Mouse (Mus musculus): ENCODE data around the gene Bcat1. TPM values are rescaled to one million over a fixed set of nuclear protein-coding genes. Genes with fewer than 3 reads are reported as not detected.

The Bcat1 gene
- total and polyA plus RNA-seq, 2 experiments from 2014 or later, result 57.0 to 96.8 TPM

- no peak for DNase-seq (ENCODE audit: low spot score)
- H3K27me3 ChIP-seq (ENCODE audit: insufficient read depth, low read length), result no peaks in the 10 kb centered on the region
- no peak overlapping the region for H3K4me2 ChIP-seq (ENCODE audit: low read depth, low read length, poor library complexity, severe bottlenecking)
- no peak overlapping the region for H3K9ac ChIP-seq (replicated peaks; ENCODE audit: low read length, poor library complexity, severe bottlenecking)
- H3K36me3 ChIP-seq (ENCODE audit: insufficient read depth, low read length), result no peaks in the 10 kb centered on the region
- H3K4me3 ChIP-seq (ENCODE audit: low read depth, low read length), result no peak overlapping the region
- WGBS, result 83% methylated on average over 4 of the region's 4 CpGs
- H3K9me3 ChIP-seq (ENCODE audit: low read length), result no peaks in the 10 kb centered on the region
- no peak overlapping the region for H3K27ac ChIP-seq (ENCODE audit: low read depth, low read length)
- no peaks in the 10 kb centered on the region for H3K4me1 ChIP-seq (ENCODE audit: insufficient read depth, low read length)
- no peak for TF ChIP-seq CTCF (IDR thresholded peaks at IDR 0.05)
- ATAC-seq (ENCODE audit: low FRiP score), result no peak
Observed at GRCm38 (mm10) chr6:145065301-145065845, 10.6 kb downstream of the Bcat1 start.

- TF ChIP-seq CTCF (IDR thresholded peaks at IDR 0.05), result no peak
- DNase-seq (ENCODE audit: low spot score) (no peak), ATAC-seq (ENCODE audit: low FRiP score) (no peak)
- Histone ChIP-seq H3K4me1 (ENCODE audit: insufficient read depth, low read length) (no peaks in the 10 kb centered on the region), H3K27me3 (ENCODE audit: insufficient read depth, low read length) (no peaks in the 10 kb centered on the region), H3K9ac (replicated peaks; ENCODE audit: low read length, poor library complexity, severe bottlenecking) (no peak overlapping the region), H3K4me2 (ENCODE audit: low read depth, low read length, poor library complexity, severe bottlenecking) (no peak overlapping the region), H3K27ac (ENCODE audit: low read depth, low read length) (no peak overlapping the region), H3K36me3 (ENCODE audit: insufficient read depth, low read length) (no peaks in the 10 kb centered on the region), H3K4me3 (ENCODE audit: low read depth, low read length) (no peak overlapping the region), H3K9me3 (ENCODE audit: low read length) (no peaks in the 10 kb centered on the region)
- WGBS, result 25% methylated on average over 1 of the region's 1 CpGs
Observed at GRCm38 (mm10) chr6:145064104-145064503, 11.9 kb downstream of the Bcat1 start.

- no peak overlapping the region for H3K4me2 ChIP-seq (ENCODE audit: low read depth, low read length, poor library complexity, severe bottlenecking)
- H3K27me3 ChIP-seq (ENCODE audit: insufficient read depth, low read length), result no peaks in the 10 kb centered on the region
- no peak overlapping the region for H3K9ac ChIP-seq (replicated peaks; ENCODE audit: low read length, poor library complexity, severe bottlenecking)
- ATAC-seq (ENCODE audit: low FRiP score) (no peak), DNase-seq (ENCODE audit: low spot score) (no peak)
- no peak overlapping the region for H3K27ac ChIP-seq (ENCODE audit: low read depth, low read length)
- no peaks in the 10 kb centered on the region for H3K36me3 ChIP-seq (ENCODE audit: insufficient read depth, low read length)
- H3K4me3 ChIP-seq (ENCODE audit: low read depth, low read length), result no peak overlapping the region
- TF ChIP-seq CTCF (IDR thresholded peaks at IDR 0.05), result no peak
- no peaks in the 10 kb centered on the region for H3K9me3 ChIP-seq (ENCODE audit: low read length)
- H3K4me1 ChIP-seq (ENCODE audit: insufficient read depth, low read length), result no peaks in the 10 kb centered on the region
- WGBS, result 26% methylated on average over 5 of the region's 5 CpGs
Observed at GRCm38 (mm10) chr6:145063212-145063868, 12.6 kb downstream of the Bcat1 start.

GRCm38 (mm10) chr6:145062763-145063162 is 13.2 kb downstream of the Bcat1 start:
- WGBS, result 63% methylated on average over 4 of the region's 4 CpGs
- no peak for DNase-seq (ENCODE audit: low spot score)
- H3K27me3 ChIP-seq (ENCODE audit: insufficient read depth, low read length), result no peaks in the 10 kb centered on the region
- TF ChIP-seq CTCF (IDR thresholded peaks at IDR 0.05), result no peak
- ATAC-seq (ENCODE audit: low FRiP score), result no peak
- no peak overlapping the region for H3K4me2 ChIP-seq (ENCODE audit: low read depth, low read length, poor library complexity, severe bottlenecking)
- no peak overlapping the region for H3K9ac ChIP-seq (replicated peaks; ENCODE audit: low read length, poor library complexity, severe bottlenecking)
- no peak overlapping the region for H3K4me3 ChIP-seq (ENCODE audit: low read depth, low read length)
- no peaks in the 10 kb centered on the region for H3K4me1 ChIP-seq (ENCODE audit: insufficient read depth, low read length)
- H3K27ac ChIP-seq (ENCODE audit: low read depth, low read length), result no peak overlapping the region
- H3K36me3 ChIP-seq (ENCODE audit: insufficient read depth, low read length), result no peaks in the 10 kb centered on the region
- H3K9me3 ChIP-seq (ENCODE audit: low read length), result no peaks in the 10 kb centered on the region

DNA sequence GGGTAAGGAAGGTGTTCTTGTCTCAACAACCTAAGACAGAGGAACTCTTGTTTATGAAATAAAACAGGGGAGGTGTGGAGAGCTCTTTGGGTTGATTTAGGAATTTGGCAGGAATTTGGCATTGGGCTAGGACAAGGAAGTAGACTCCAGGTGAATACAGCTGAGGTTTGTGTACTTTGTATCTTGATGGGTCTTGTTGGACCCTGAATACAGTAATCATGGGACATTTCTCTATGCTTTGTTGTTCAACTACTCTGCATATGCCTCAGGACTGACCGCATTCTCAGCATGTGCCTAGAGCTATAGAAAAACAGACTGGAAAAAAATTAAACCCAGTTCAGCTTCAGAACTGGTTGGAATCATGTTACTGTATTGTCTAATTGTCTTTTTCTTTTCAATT is 14.6 kb downstream of the Bcat1 start:
- TF ChIP-seq CTCF (IDR thresholded peaks at IDR 0.05), result no peak
- DNase-seq (ENCODE audit: low spot score) (no peak), ATAC-seq (ENCODE audit: low FRiP score) (no peak)
- Histone ChIP-seq H3K36me3 (ENCODE audit: insufficient read depth, low read length) (no peaks in the 10 kb centered on the region), H3K4me2 (ENCODE audit: low read depth, low read length, poor library complexity, severe bottlenecking) (no peak overlapping the region), H3K4me3 (ENCODE audit: low read depth, low read length) (no peak overlapping the region), H3K9me3 (ENCODE audit: low read length) (no peaks in the 10 kb centered on the region), H3K27ac (ENCODE audit: low read depth, low read length) (no peak overlapping the region), H3K27me3 (ENCODE audit: insufficient read depth, low read length) (no peaks in the 10 kb centered on the region), H3K4me1 (ENCODE audit: insufficient read depth, low read length) (no peaks in the 10 kb centered on the region), H3K9ac (replicated peaks; ENCODE audit: low read length, poor library complexity, severe bottlenecking) (no peak overlapping the region)
- WGBS, result 97% methylated on average over 1 of the region's 1 CpGs

DNA sequence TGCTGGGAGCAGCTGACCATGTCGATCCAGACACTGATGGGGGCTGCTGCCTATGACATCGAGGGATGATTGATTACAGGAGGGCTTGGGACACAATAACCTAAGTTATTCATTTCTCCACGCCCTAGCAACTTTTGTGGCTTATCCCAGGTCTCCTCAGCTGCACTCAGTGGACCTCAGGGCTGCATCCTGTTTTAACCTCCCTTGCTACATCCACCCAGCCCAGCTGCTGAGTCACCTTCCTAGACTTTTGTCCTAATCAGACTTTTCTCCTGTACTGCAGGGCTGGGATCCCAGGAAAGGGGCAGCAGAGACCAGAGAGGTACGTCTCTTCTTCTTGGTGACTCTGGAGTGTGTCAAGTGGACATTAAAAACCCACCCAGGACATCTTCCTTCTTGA is 19.9 kb downstream of the Bcat1 start:
- H3K9ac ChIP-seq (replicated peaks; ENCODE audit: low read length, poor library complexity, severe bottlenecking), result no peak overlapping the region
- TF ChIP-seq CTCF (IDR thresholded peaks at IDR 0.05), result no peak
- no peaks in the 10 kb centered on the region for H3K27me3 ChIP-seq (ENCODE audit: insufficient read depth, low read length)
- H3K4me2 ChIP-seq (ENCODE audit: low read depth, low read length, poor library complexity, severe bottlenecking), result no peak overlapping the region
- ATAC-seq (ENCODE audit: low FRiP score) (no peak), DNase-seq (ENCODE audit: low spot score) (no peak)
- 88% methylated on average over 4 of the region's 4 CpGs for WGBS
- no peaks in the 10 kb centered on the region for H3K9me3 ChIP-seq (ENCODE audit: low read length)
- H3K4me1 ChIP-seq (ENCODE audit: insufficient read depth, low read length), result no peaks in the 10 kb centered on the region
- H3K36me3 ChIP-seq (ENCODE audit: insufficient read depth, low read length), result no peaks in the 10 kb centered on the region
- H3K27ac ChIP-seq (ENCODE audit: low read depth, low read length), result no peak overlapping the region
- no peak overlapping the region for H3K4me3 ChIP-seq (ENCODE audit: low read depth, low read length)
